Mouse (Mus musculus) MEL (cell line): ENCODE results near the gene Wdr18. TPM values are rescaled to one million over a fixed set of nuclear protein-coding genes. Genes with fewer than 3 reads are reported as not detected.

Source experiments
- DNase-seq: peaks from one replicate; pipeline ENCODE4 v3.0.0; 2011; ENCODE audit warnings: low read depth, low spot score
- H3K27ac ChIP-seq: 2 replicates; pipeline ENCODE4 v1.5.1; 2012; ENCODE audit warnings: low read depth, mild to moderate bottlenecking, control low read depth, low read length, moderate library complexity; ENCODE audit not compliant: control insufficient read depth
- H3K27me3 ChIP-seq, 2 experiments: fragments of 150-350 bp in 1 of 2; sonication (generic) in 1 of 2; 2 replicates each; pipeline ENCODE4 v1.6.1; 2012; ENCODE audit warnings: low read length in 2 of 2, mild to moderate bottlenecking in 2 of 2, improper control_type of control experiment in 1 of 2, moderate library complexity in 1 of 2; ENCODE audit not compliant: insufficient read depth in 2 of 2, control insufficient read depth in 1 of 2
- H3K36me3 ChIP-seq, 2 experiments: 2 replicates each; pipeline ENCODE4 v1.6.1; 2012 to 2014; ENCODE audit warnings: low read length in 2 of 2, improper control_type of control experiment in 1 of 2, inconsistent platforms in 1 of 2, mild to moderate bottlenecking in 1 of 2; ENCODE audit not compliant: insufficient read depth in 2 of 2, control insufficient read depth in 1 of 2
- H3K4me1 ChIP-seq, 2 experiments: fragments of 150-350 bp in 1 of 2; sonication (generic) in 1 of 2; 2 replicates each; pipeline ENCODE4 v1.6.1; 2012; ENCODE audit warnings: low read length in 2 of 2, improper control_type of control experiment in 1 of 2, mild to moderate bottlenecking in 1 of 2; ENCODE audit not compliant: insufficient read depth in 2 of 2, control insufficient read depth in 1 of 2
- H3K4me3 ChIP-seq, 2 experiments: fragments of 150-350 bp in 1 of 2; sonication (generic) in 1 of 2; 2 replicates each; pipeline ENCODE4 v1.5.1; 2012; ENCODE audit warnings: low read depth in 2 of 2, low read length in 2 of 2, mild to moderate bottlenecking in 2 of 2, moderate library complexity in 2 of 2, control low read depth in 1 of 2, improper control_type of control experiment in 1 of 2; ENCODE audit not compliant: control insufficient read depth in 1 of 2, insufficient read depth in 1 of 2
- H3K79me2 ChIP-seq: 2 replicates; pipeline ENCODE4 v1.6.1; 2012; ENCODE audit warnings: mild to moderate bottlenecking, low read length, moderate library complexity; ENCODE audit not compliant: control insufficient read depth, poor library complexity, insufficient read depth
- H3K9ac ChIP-seq: 2 replicates; pipeline ENCODE4 v1.6.1; 2012; ENCODE audit warnings: low read depth, mild to moderate bottlenecking, control low read depth, low read length, moderate library complexity; ENCODE audit not compliant: control insufficient read depth, poor library complexity, severe bottlenecking
- H3K9me3 ChIP-seq: fragments of 150-350 bp; sonication (generic); replicated peaks from 2 replicates; pipeline ENCODE4 v1.6.1; 2012; ENCODE audit warnings: mild to moderate bottlenecking, low read length, improper control_type of control experiment, moderate library complexity; ENCODE audit not compliant: insufficient read depth
- CHD1 ChIP-seq: IDR thresholded peaks from 2 replicates; pipeline ENCODE4 v1.6.1; 2012; ENCODE audit warnings: low read depth, mild to moderate bottlenecking, inconsistent platforms, low read length, improper control_type of control experiment
- CTCF ChIP-seq, 3 experiments: IDR thresholded peaks in 2 of 3; conservative IDR thresholded peaks in 1 of 3; 2 replicates each; pipeline ENCODE4 v1.5.1; 2011 to 2012; ENCODE audit warnings: low read length in 3 of 3, low read depth in 2 of 3, mild to moderate bottlenecking in 2 of 3, improper control_type of control experiment in 1 of 3, inconsistent platforms in 1 of 3, mixed read lengths in 1 of 3, moderate library complexity in 1 of 3; ENCODE audit not compliant: control insufficient read depth in 1 of 3, insufficient read depth in 1 of 3, poor library complexity in 1 of 3, severe bottlenecking in 1 of 3
- E2F4 ChIP-seq: IDR thresholded peaks from 2 replicates; pipeline ENCODE4 v1.6.1; 2011; ENCODE audit warnings: low read depth, low read length, improper control_type of control experiment, borderline replicate concordance
- ELF1 ChIP-seq: IDR thresholded peaks from 2 replicates; pipeline ENCODE4 v1.6.1; 2014; ENCODE audit warnings: low read depth, mild to moderate bottlenecking, inconsistent platforms, low read length, improper control_type of control experiment, moderate library complexity
- EP300 ChIP-seq, 2 experiments: IDR thresholded peaks; 2 replicates each; pipeline ENCODE4 v1.6.1; 2011; ENCODE audit warnings: improper control_type of control experiment in 2 of 2, low read length in 2 of 2, low read depth in 1 of 2, mild to moderate bottlenecking in 1 of 2
- ETS1 ChIP-seq: IDR thresholded peaks from 2 replicates; pipeline ENCODE4 v1.6.1; 2012; ENCODE audit warnings: low read depth, mild to moderate bottlenecking, inconsistent platforms, low read length, improper control_type of control experiment, moderate library complexity
- GABPA ChIP-seq: IDR thresholded peaks from 2 replicates; pipeline ENCODE4 v1.6.1; 2012; ENCODE audit warnings: low read depth, mild to moderate bottlenecking, inconsistent platforms, low read length, improper control_type of control experiment, moderate library complexity
- GATA1 ChIP-seq: IDR thresholded peaks from 2 replicates; pipeline ENCODE4 v1.6.1; 2011; ENCODE audit warnings: low read depth, low read length, improper control_type of control experiment
- HCFC1 ChIP-seq: IDR thresholded peaks from 2 replicates; pipeline ENCODE4 v1.6.1; 2012; ENCODE audit warnings: low read depth, mild to moderate bottlenecking, inconsistent platforms, low read length, improper control_type of control experiment, moderate library complexity
- MAX ChIP-seq: IDR thresholded peaks from 2 replicates; pipeline ENCODE4 v1.6.1; 2011; ENCODE audit warnings: low read length, improper control_type of control experiment
- MAZ ChIP-seq: IDR thresholded peaks from 2 replicates; pipeline ENCODE4 v1.6.1; 2012; ENCODE audit warnings: low read depth, mild to moderate bottlenecking, inconsistent platforms, low read length, improper control_type of control experiment
- MXI1 ChIP-seq: IDR thresholded peaks from 2 replicates; pipeline ENCODE4 v1.6.1; 2011; ENCODE audit warnings: mild to moderate bottlenecking, low read depth, low read length, improper control_type of control experiment
- MYB ChIP-seq: IDR thresholded peaks from 2 replicates; pipeline ENCODE4 v1.6.1; 2011; ENCODE audit warnings: mild to moderate bottlenecking, low read depth, low read length, improper control_type of control experiment
- MYC ChIP-seq: IDR thresholded peaks from 2 replicates; pipeline ENCODE4 v1.6.1; 2011; ENCODE audit warnings: low read depth, mild to moderate bottlenecking, low read length, improper control_type of control experiment, moderate library complexity
- NELFE ChIP-seq: IDR thresholded peaks from 2 replicates; pipeline ENCODE4 v1.6.1; 2011; ENCODE audit warnings: low read depth, low read length, improper control_type of control experiment
- NRF1 ChIP-seq: IDR thresholded peaks from 2 replicates; pipeline ENCODE4 v1.6.1; 2014; ENCODE audit warnings: low read depth, mild to moderate bottlenecking, inconsistent platforms, low read length, improper control_type of control experiment, moderate library complexity; ENCODE audit not compliant: poor library complexity, insufficient read depth, severe bottlenecking
- POLR2A ChIP-seq, 2 experiments: IDR thresholded peaks; 2 replicates each; pipeline ENCODE4 v1.6.1; 2011 to 2012; ENCODE audit warnings: low read length in 2 of 2, mild to moderate bottlenecking in 2 of 2, control low read depth in 1 of 2, improper control_type of control experiment in 1 of 2, low read depth in 1 of 2, moderate library complexity in 1 of 2; ENCODE audit not compliant: control insufficient read depth in 1 of 2, insufficient read depth in 1 of 2, poor library complexity in 1 of 2
- POLR2AphosphoS2 ChIP-seq: IDR thresholded peaks from 2 replicates; pipeline ENCODE4 v1.6.1; 2011; ENCODE audit warnings: low read length, improper control_type of control experiment
- RAD21 ChIP-seq: IDR thresholded peaks from 2 replicates; pipeline ENCODE4 v1.6.1; 2011; ENCODE audit warnings: mild to moderate bottlenecking, low read depth, low read length, improper control_type of control experiment
- SIN3A ChIP-seq: IDR thresholded peaks from 2 replicates; pipeline ENCODE4 v1.6.1; 2012; ENCODE audit warnings: low read length, improper control_type of control experiment, inconsistent platforms
- SMC3 ChIP-seq: IDR thresholded peaks from 2 replicates; pipeline ENCODE4 v1.6.1; 2011; ENCODE audit warnings: low read depth, low read length, improper control_type of control experiment
- TAL1 ChIP-seq: IDR thresholded peaks from 2 replicates; pipeline ENCODE4 v1.6.1; 2012; ENCODE audit warnings: mild to moderate bottlenecking, inconsistent platforms, low read length, moderate library complexity, mixed read lengths
- TBP ChIP-seq: IDR thresholded peaks from 2 replicates; pipeline ENCODE4 v1.8.0; 2011; ENCODE audit warnings: low read depth, low read length, improper control_type of control experiment
- UBTF ChIP-seq: IDR thresholded peaks from 2 replicates; pipeline ENCODE4 v1.6.1; 2012; ENCODE audit warnings: low read depth, mild to moderate bottlenecking, inconsistent platforms, low read length, improper control_type of control experiment, moderate library complexity, borderline replicate concordance; ENCODE audit not compliant: insufficient read depth
- USF1 ChIP-seq: IDR thresholded peaks from 2 replicates; pipeline ENCODE4 v1.6.1; 2014; ENCODE audit warnings: low read depth, mild to moderate bottlenecking, inconsistent platforms, low read length, improper control_type of control experiment, moderate library complexity
- ZMIZ1 ChIP-seq: IDR thresholded peaks from 2 replicates; pipeline ENCODE4 v1.6.1; 2012; ENCODE audit warnings: low read depth, mild to moderate bottlenecking, inconsistent platforms, low read length, improper control_type of control experiment, moderate library complexity
- polyA plus RNA-seq, 2 experiments: library from polyadenylated mRNA; stranded (reverse) in 1 of 2; unstranded in 1 of 2; fragments of >175 nt in 1 of 2; fragments of >200 nt in 1 of 2; gene quantifications; 2 replicates each; pipeline versions ENCODE4 v1.2.1 to v1.2.4; 2012; ENCODE audit warnings: low replicate concordance in 2 of 2, low read depth in 1 of 2; ENCODE audit not compliant: insufficient read length in 2 of 2, insufficient read depth in 1 of 2, missing spikeins in 1 of 2
- total RNA-seq: library from RNA; depleted of rRNA; stranded (reverse); fragments of 300-350 nt; gene quantifications from 2 replicates; pipeline ENCODE4 v1.2.3, GENCODE M21; 2012

Gene Wdr18
- total and polyA plus RNA-seq, 3 experiments, result 89.5 to 107 TPM; not detected in 1

- Histone ChIP-seq H3K79me2 (peaks cover 9% of the 10 kb centered on the region), H3K4me3 (peak within 1 kb of the TSS; percentile 79 to 90), H3K9ac (peak within 1 kb of the TSS; percentile 93), H3K36me3 (no peaks in the 10 kb centered on the region; a peak in 1 of 4 replicates), H3K4me1 (peaks cover 0 to 6% of the 10 kb centered on the region in 2 experiments; a peak in 1 of 4 replicates), H3K27ac (peak within 1 kb of the TSS; percentile 76), H3K27me3 (no peaks in the 10 kb centered on the region), H3K9me3 (no peaks in the 10 kb centered on the region)
- DNase-seq, result peak; percentile 97
- TF ChIP-seq TBP (peak; percentile 76), GABPA (no peak), GATA1 (no peak), SMC3 (0 out of 2 replicates have a peak, but pooled peaks have one; percentile 0), MAX (peak; percentile 56), HCFC1 (peak; percentile 86), MAZ (peak; percentile 97), EP300 (IDR thresholded peaks at IDR 0.05; ENCODE audit: low read depth in 1 of 2, low read length in 2 of 2) (no peak), TAL1 (no peak), UBTF (peak; percentile 42; the same call in 1 of the 2 replicates), SIN3A (peak; percentile 99), CHD1 (0 out of 2 replicates have a peak, but pooled peaks have one; percentile 3), USF1 (peak; percentile 56), NRF1 (peak; percentile 60), ELF1 (peak; percentile 87), MXI1 (peak; percentile 53), ZMIZ1 (0 out of 2 replicates have a peak, but pooled peaks have one; percentile 35), NELFE (peak; percentile 15), MYB (no peak), ETS1 (peak; percentile 55; the same call in 1 of the 2 replicates), POLR2A (IDR thresholded peaks at IDR 0.05; ENCODE audit: control insufficient read depth in 1 of 2, insufficient read depth in 1 of 2, low read depth in 1 of 2, low read length in 2 of 2, poor library complexity in 1 of 2) (peak; percentile 44 to 66; a peak in 2 of 4 replicates), CTCF (IDR thresholded peaks at IDR 0.05 in 2 of 3, conservative IDR thresholded peaks at IDR 0.05 in 1 of 3; ENCODE audit: control insufficient read depth in 1 of 3, insufficient read depth in 1 of 3, low read depth in 2 of 3, low read length in 3 of 3, poor library complexity in 1 of 3, severe bottlenecking in 1 of 3) (no peak), POLR2AphosphoS2 (peak; percentile 45; the same call in 1 of the 2 replicates), MYC (0 out of 2 replicates have a peak, but pooled peaks have one; percentile 20), RAD21 (no peak), E2F4 (peak; percentile 61; the same call in 1 of the 2 replicates)
Observed at GRCm38 (mm10) chr10:79926491-79927323, 33.2 kb upstream of the Wdr18 start, which contains the start of gene Arid3a. Gene Arid3a (plus strand): TSS chr10:79927043.
